Mouse (Mus musculus): Measurements from ENCODE around the gene P3h3. TPM values are rescaled to one million over a fixed set of nuclear protein-coding genes. Genes with fewer than 3 reads are reported as not detected.

Gene P3h3
- total RNA-seq, 2 experiments from 2014 or later: 29.1 to 33.1 TPM

- intact Hi-C loops (cut with DNase I): loop anchor here (1.0 kb wide), 1 partner anchor 14 kb away; the partner anchor contains the start of gene Tpi1
- peak overlapping the region; percentile 71 for H3K4me3 ChIP-seq
- no peak for TF ChIP-seq CTCF (IDR thresholded peaks at IDR 0.05)
- DNase-seq (ENCODE audit: extremely low spot score in 1 of 2, low spot score in 2 of 2): peak in 1 of 2 experiments; percentile 34
- H3K27ac ChIP-seq: peak overlapping the region; percentile 54
These were observed 29.4 kb downstream of the P3h3 start for GRCm38 (mm10) chr6:124828101-124828592.

- no peak for DNase-seq (ENCODE audit: extremely low spot score in 1 of 2, low spot score in 2 of 2)
- intact Hi-C loops (cut with DNase I): no loop called here
- TF ChIP-seq CTCF (IDR thresholded peaks at IDR 0.05): no peak
These were observed 35.5 kb downstream of the P3h3 start for GRCm38 (mm10) chr6:124822049-124822448.

GRCm38 (mm10) chr6:124820891-124821290 is 36.7 kb downstream of the P3h3 start:
- Histone ChIP-seq H3K27ac (no peak overlapping the region), H3K4me3 (no peak overlapping the region)
- intact Hi-C loops (cut with DNase I): no loop called here
- DNase-seq (ENCODE audit: extremely low spot score in 1 of 2, low spot score in 2 of 2): no peak
- TF ChIP-seq CTCF (IDR thresholded peaks at IDR 0.05): no peak

More at GRCm38 (mm10) chr6:124822049-124822448, 35.5 kb downstream of the P3h3 start:
- H3K27ac ChIP-seq: no peak overlapping the region
- no peak overlapping the region for H3K4me3 ChIP-seq

GRCm38 (mm10) chr6:124817971-124818370 is 39.6 kb downstream of the P3h3 start:
- H3K4me3 ChIP-seq: no peak overlapping the region
- intact Hi-C loops (cut with DNase I): no loop called here
- peak overlapping the region; percentile 58 for H3K27ac ChIP-seq
- TF ChIP-seq CTCF (IDR thresholded peaks at IDR 0.05): no peak
- peak in 1 of 2 experiments; percentile 9 for DNase-seq (ENCODE audit: extremely low spot score in 1 of 2, low spot score in 2 of 2)

- Histone ChIP-seq H3K4me3 (no peak overlapping the region), H3K27ac (peak overlapping the region; percentile 58; the same call in 1 of the 2 replicates)
- TF ChIP-seq CTCF (IDR thresholded peaks at IDR 0.05): no peak
- intact Hi-C loops (cut with DNase I): no loop called here
- peak in 1 of 2 experiments; percentile 7 for DNase-seq (ENCODE audit: extremely low spot score in 1 of 2, low spot score in 2 of 2)
These were observed 40.0 kb downstream of the P3h3 start for GRCm38 (mm10) chr6:124817563-124817962.

GRCm38 (mm10) chr6:124817125-124817524 is 40.4 kb downstream of the P3h3 start:
- no peak overlapping the region; the same call in 1 of the 2 replicates for H3K27ac ChIP-seq
- intact Hi-C loops (cut with DNase I): no loop called here
- no peak for TF ChIP-seq CTCF (IDR thresholded peaks at IDR 0.05)
- peak in 1 of 2 experiments; percentile 7 for DNase-seq (ENCODE audit: extremely low spot score in 1 of 2, low spot score in 2 of 2)
- H3K4me3 ChIP-seq: no peak overlapping the region

GRCm38 (mm10) chr6:124816611-124817010 is 40.9 kb downstream of the P3h3 start:
- no peak for DNase-seq (ENCODE audit: extremely low spot score in 1 of 2, low spot score in 2 of 2)
- H3K27ac ChIP-seq: no peak overlapping the region
- intact Hi-C loops (cut with DNase I): no loop called here
- no peak overlapping the region for H3K4me3 ChIP-seq
- TF ChIP-seq CTCF (IDR thresholded peaks at IDR 0.05): no peak

GRCm38 (mm10) chr6:124814858-124815774 is 42.4 kb downstream of the P3h3 start:
- intact Hi-C loops (cut with DNase I): loop anchor here (1.0 kb wide), 1 partner anchor 13 kb away; no protein-coding TSS in a partner anchor
- no peak for DNase-seq (ENCODE audit: extremely low spot score in 1 of 2, low spot score in 2 of 2)
- Histone ChIP-seq H3K27ac (no peak overlapping the region), H3K4me3 (no peak overlapping the region)
- no peak for TF ChIP-seq CTCF (IDR thresholded peaks at IDR 0.05)

- intact Hi-C loops (cut with DNase I): loop anchor here (1.0 kb wide), 1 partner anchor 14 kb away; no protein-coding TSS in a partner anchor
- DNase-seq (ENCODE audit: extremely low spot score in 1 of 2, low spot score in 2 of 2): no peak
- no peak for TF ChIP-seq CTCF (IDR thresholded peaks at IDR 0.05)
- Histone ChIP-seq H3K4me3 (peak overlapping the region; percentile 90), H3K27ac (peak overlapping the region; percentile 95)
These were observed 43.1 kb downstream of the P3h3 start for GRCm38 (mm10) chr6:124814448-124814847.

- intact Hi-C loops (cut with DNase I): loop anchor here (1.0 kb wide), 1 partner anchor 14 kb away; no protein-coding TSS in a partner anchor
- no peak for TF ChIP-seq CTCF (IDR thresholded peaks at IDR 0.05)
These were observed 43.6 kb downstream of the P3h3 start, which contains the start of gene Tpi1 for GRCm38 (mm10) chr6:124813933-124814332. Gene Tpi1 (minus strand): TSS chr6:124814296.

GRCm38 (mm10) chr6:124813496-124813895 is 44.1 kb downstream of the P3h3 start:
- Histone ChIP-seq H3K27ac (peak overlapping the region; percentile 95), H3K4me3 (peak overlapping the region; percentile 90)
- no peak for TF ChIP-seq CTCF (IDR thresholded peaks at IDR 0.05)
- intact Hi-C loops (cut with DNase I): no loop called here
- peak; percentile 70 to 74 for DNase-seq (ENCODE audit: extremely low spot score in 1 of 2, low spot score in 2 of 2)

More at GRCm38 (mm10) chr6:124813933-124814332, 43.6 kb downstream of the P3h3 start, which contains the start of gene Tpi1:
- Histone ChIP-seq H3K4me3 (peak within 1 kb of the TSS; percentile 90), H3K27ac (peak within 1 kb of the TSS; percentile 95)
- peak; percentile 85 to 89 for DNase-seq (ENCODE audit: extremely low spot score in 1 of 2, low spot score in 2 of 2)

GRCm38 (mm10) chr6:124812848-124813247 is 44.7 kb downstream of the P3h3 start:
- no peak for TF ChIP-seq CTCF (IDR thresholded peaks at IDR 0.05)
- H3K4me3 ChIP-seq: peak overlapping the region; percentile 90
- peak overlapping the region; percentile 95 for H3K27ac ChIP-seq
- intact Hi-C loops (cut with DNase I): no loop called here
- DNase-seq (ENCODE audit: extremely low spot score in 1 of 2, low spot score in 2 of 2): no peak

Measured in left cerebral cortex, adult 2 months (tissue).